Mouse (Mus musculus): ENCODE measurements around the gene Wfdc1. TPM values are rescaled to one million over a fixed set of nuclear protein-coding genes. Genes with fewer than 3 reads are reported as not detected.

Wfdc1 gene
- polyA plus RNA-seq, 1 experiment from 2014 or later = 4.4 TPM

DNA sequence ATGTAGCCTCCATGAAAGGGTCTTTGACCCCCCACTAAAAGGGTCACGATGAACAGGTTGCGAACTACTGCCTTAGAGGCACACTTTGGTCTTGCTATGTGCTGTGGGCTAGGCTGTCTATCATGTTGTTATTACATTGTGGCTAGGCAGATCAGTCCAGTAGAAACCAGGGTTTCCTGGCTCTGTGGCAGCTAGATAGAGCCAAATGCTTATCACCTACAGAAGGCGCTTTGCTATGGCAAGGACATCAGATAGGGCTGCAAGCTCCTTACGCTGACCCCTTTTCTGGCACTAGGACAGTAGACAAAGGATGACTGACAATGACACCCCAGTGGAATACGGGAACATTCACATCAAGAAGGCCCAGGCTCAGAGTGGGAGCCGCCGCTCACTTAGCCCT is 39.0 kb upstream of the Wfdc1 start:
- no peak overlapping the region for H3K4me3 ChIP-seq
- H3K27ac ChIP-seq (replicated peaks) = no peak overlapping the region
- H3K9me3 ChIP-seq = no peaks in the 10 kb centered on the region
- H3K27me3 ChIP-seq (replicated peaks) = peaks cover 37% of the 10 kb centered on the region
- no peak overlapping the region for H3K4me2 ChIP-seq
- no peaks in the 10 kb centered on the region for H3K36me3 ChIP-seq
- WGBS = 66% methylated on average over 7 of the region's 7 CpGs
- H3K4me1 ChIP-seq = peaks cover 8% of the 10 kb centered on the region
- no peak for ATAC-seq (ENCODE audit: extremely low read depth, insufficient number of reproducible peaks, low FRiP score, low TSS enrichment)
- H3K9ac ChIP-seq = no peak overlapping the region

DNA sequence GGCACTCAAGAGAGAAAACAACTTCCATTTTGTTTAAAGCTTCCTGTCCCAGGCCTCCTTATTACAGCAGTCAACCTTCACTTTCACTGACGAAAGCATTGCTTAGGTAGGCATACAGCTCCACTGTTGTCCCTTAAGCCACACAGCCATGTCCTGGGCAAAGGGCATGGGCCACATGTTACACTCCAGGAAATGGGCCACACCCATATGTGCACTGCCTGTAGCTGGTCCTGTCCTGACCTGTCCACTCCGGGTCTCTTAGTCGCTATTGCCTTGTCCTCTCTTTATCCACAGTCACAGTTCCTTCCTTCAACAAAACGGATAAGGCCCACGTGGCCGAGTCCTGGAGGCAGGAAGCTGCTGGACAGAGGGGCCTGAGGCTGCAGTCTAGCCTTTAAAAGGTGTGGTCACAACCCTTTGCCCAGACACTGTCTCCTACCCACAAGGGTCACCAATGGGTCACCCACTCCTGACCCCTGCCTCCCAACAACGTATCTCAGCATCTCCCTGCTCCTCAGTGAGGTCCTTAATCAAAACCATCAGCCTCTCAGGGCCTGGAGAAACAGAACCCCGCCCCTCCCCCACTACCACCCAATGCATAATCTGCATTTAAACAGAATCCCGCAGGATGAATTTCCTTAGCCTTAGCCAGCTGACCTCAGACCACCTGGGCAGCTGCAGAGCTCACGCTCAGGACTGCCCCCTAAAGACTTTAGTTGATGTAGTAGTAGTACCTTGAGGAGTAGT is 38.4 kb upstream of the Wfdc1 start:
- H3K9ac ChIP-seq = no peak overlapping the region
- H3K27me3 ChIP-seq (replicated peaks) = peaks cover 43% of the 10 kb centered on the region
- 34% methylated on average over 10 of the region's 10 CpGs for WGBS
- no peak overlapping the region for H3K4me3 ChIP-seq
- no peaks in the 10 kb centered on the region for H3K9me3 ChIP-seq
- ATAC-seq (ENCODE audit: extremely low read depth, insufficient number of reproducible peaks, low FRiP score, low TSS enrichment) = no peak; the same call in 1 of the 2 replicates
- no peaks in the 10 kb centered on the region for H3K36me3 ChIP-seq
- H3K4me1 ChIP-seq = peaks cover 9% of the 10 kb centered on the region
- H3K4me2 ChIP-seq = no peak overlapping the region
- H3K27ac ChIP-seq (replicated peaks) = no peak overlapping the region

DNA sequence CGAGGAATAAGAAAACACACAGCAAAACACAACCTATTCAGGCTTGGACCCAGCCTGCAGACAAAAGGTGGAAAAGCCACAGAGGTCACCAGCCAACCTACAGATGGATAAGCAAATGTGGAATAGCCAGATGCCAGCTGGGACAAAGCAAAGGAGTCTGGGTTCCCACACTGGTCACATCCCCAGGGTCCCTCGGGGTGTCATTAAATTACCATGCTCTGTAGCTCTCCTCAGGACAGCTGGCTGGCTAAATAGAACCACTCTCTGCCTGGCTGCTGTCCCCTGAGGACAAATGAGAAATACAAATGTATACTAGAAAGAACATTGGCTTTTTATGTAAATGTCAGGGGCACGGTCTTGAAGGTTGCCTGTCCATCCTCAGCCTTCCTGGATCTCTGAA is 35.3 kb upstream of the Wfdc1 start:
- WGBS = 55% methylated on average over 3 of the region's 3 CpGs
- Histone ChIP-seq H3K4me1 (peaks cover 29% of the 10 kb centered on the region), H3K9me3 (no peaks in the 10 kb centered on the region), H3K4me2 (no peak overlapping the region), H3K4me3 (no peak overlapping the region), H3K27me3 (replicated peaks) (peaks cover 54% of the 10 kb centered on the region), H3K36me3 (no peaks in the 10 kb centered on the region), H3K27ac (replicated peaks) (no peak overlapping the region), H3K9ac (no peak overlapping the region)
- no peak for ATAC-seq (ENCODE audit: extremely low read depth, insufficient number of reproducible peaks, low FRiP score, low TSS enrichment)

GRCm38 (mm10) chr8:119632246-119632645 is 33.9 kb upstream of the Wfdc1 start:
- peaks cover 67% of the 10 kb centered on the region for H3K27me3 ChIP-seq (replicated peaks)
- no peak overlapping the region for H3K4me2 ChIP-seq
- no peak overlapping the region for H3K9ac ChIP-seq
- H3K4me1 ChIP-seq = peaks cover 31% of the 10 kb centered on the region
- H3K27ac ChIP-seq (replicated peaks) = no peak overlapping the region
- no peak for ATAC-seq (ENCODE audit: extremely low read depth, insufficient number of reproducible peaks, low FRiP score, low TSS enrichment)
- H3K4me3 ChIP-seq = no peak overlapping the region
- no peaks in the 10 kb centered on the region for H3K36me3 ChIP-seq
- no peaks in the 10 kb centered on the region for H3K9me3 ChIP-seq
- WGBS = 79% methylated on average over 9 of the region's 9 CpGs

- H3K9ac ChIP-seq = 0 out of 2 replicates have a peak overlapping the region, but pooled peaks have one; percentile 37
- H3K27me3 ChIP-seq (replicated peaks) = peaks cover 71% of the 10 kb centered on the region
- peak overlapping the region; percentile 16 for H3K4me3 ChIP-seq
- 38% methylated on average over 29 of the region's 29 CpGs for WGBS
- no peak for ATAC-seq (ENCODE audit: extremely low read depth, insufficient number of reproducible peaks, low FRiP score, low TSS enrichment)
- no peaks in the 10 kb centered on the region for H3K36me3 ChIP-seq
- peaks cover 26% of the 10 kb centered on the region for H3K4me1 ChIP-seq
- H3K4me2 ChIP-seq = peak overlapping the region; percentile 45
- H3K27ac ChIP-seq (replicated peaks) = no peak overlapping the region
- no peaks in the 10 kb centered on the region for H3K9me3 ChIP-seq
Observed at GRCm38 (mm10) chr8:119632909-119633308, 33.3 kb upstream of the Wfdc1 start.

GRCm38 (mm10) chr8:119634616-119635336 is 31.4 kb upstream of the Wfdc1 start:
- Histone ChIP-seq H3K27me3 (replicated peaks) (peaks cover 71% of the 10 kb centered on the region), H3K27ac (replicated peaks) (no peak overlapping the region), H3K4me3 (no peak overlapping the region), H3K36me3 (no peaks in the 10 kb centered on the region), H3K9ac (no peak overlapping the region), H3K9me3 (no peaks in the 10 kb centered on the region), H3K4me1 (peaks cover 25% of the 10 kb centered on the region), H3K4me2 (no peak overlapping the region)
- WGBS = 34% methylated on average over 14 of the region's 14 CpGs
- ATAC-seq (ENCODE audit: extremely low read depth, insufficient number of reproducible peaks, low FRiP score, low TSS enrichment) = no peak

DNA sequence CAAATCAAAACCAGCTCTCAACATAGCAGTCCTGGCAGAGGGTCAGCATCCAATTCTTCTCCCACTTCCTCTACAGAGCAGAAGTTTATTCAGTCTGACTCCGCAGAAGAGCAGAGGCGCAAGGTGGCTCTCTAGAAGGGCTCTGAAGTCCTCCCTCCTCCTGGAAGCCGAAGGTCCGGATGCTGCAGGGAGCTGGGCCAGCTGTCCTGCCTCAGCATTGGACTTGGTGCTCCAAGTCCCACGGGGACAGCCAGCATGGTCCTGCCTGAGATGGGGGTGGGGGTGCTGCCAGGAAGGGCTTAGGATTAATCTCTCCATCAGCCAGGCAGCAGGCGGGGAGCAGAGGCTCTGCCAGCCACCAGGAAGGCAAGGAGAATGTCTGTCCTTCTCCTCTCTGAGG is 30.8 kb upstream of the Wfdc1 start, which contains the start of gene Kcng4:
Gene Kcng4 (minus strand): TSS at position 303 of the 400 bp plus-strand sequence.
- Histone ChIP-seq H3K27me3 (replicated peaks) (peaks cover 75% of the 10 kb centered on the region), H3K36me3 (no peaks in the 10 kb centered on the region), H3K9ac (no peak within 1 kb of the TSS), H3K4me1 (peaks cover 25% of the 10 kb centered on the region), H3K27ac (replicated peaks) (no peak within 1 kb of the TSS), H3K9me3 (no peaks in the 10 kb centered on the region), H3K4me3 (no peak within 1 kb of the TSS), H3K4me2 (0 out of 2 replicates have a peak within 1 kb of the TSS, but pooled peaks have one; percentile 7)
- WGBS = 28% methylated on average over 6 of the region's 6 CpGs
- no peak for ATAC-seq (ENCODE audit: extremely low read depth, insufficient number of reproducible peaks, low FRiP score, low TSS enrichment)

DNA sequence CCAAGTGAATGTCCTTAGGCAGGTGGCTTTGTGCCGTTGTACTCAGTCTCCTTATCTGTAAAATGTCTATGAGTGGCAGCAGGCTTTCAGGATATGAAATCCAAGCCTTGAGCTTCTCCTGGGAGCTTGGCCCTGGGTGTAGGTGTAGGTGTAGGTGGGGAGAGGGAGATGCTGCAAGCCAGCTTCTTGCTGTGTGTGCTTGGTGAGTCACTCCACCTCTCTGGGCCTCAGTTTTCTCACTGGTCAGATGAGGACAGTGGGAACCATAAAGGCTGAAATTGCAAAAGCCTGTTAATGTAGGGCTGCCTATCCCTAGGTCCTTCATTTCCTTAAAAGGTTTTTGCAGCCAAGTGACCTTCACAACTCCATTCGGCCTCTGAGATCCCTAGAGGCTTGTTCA is 30.2 kb upstream of the Wfdc1 start:
- Histone ChIP-seq H3K36me3 (no peaks in the 10 kb centered on the region), H3K4me3 (no peak overlapping the region), H3K4me1 (peaks cover 25% of the 10 kb centered on the region), H3K9ac (no peak overlapping the region), H3K27me3 (replicated peaks) (peaks cover 69% of the 10 kb centered on the region), H3K27ac (replicated peaks) (no peak overlapping the region), H3K4me2 (no peak overlapping the region), H3K9me3 (no peaks in the 10 kb centered on the region)
- no peak for ATAC-seq (ENCODE audit: extremely low read depth, insufficient number of reproducible peaks, low FRiP score, low TSS enrichment)
- WGBS = 27% methylated on average over 2 of the region's 2 CpGs

DNA sequence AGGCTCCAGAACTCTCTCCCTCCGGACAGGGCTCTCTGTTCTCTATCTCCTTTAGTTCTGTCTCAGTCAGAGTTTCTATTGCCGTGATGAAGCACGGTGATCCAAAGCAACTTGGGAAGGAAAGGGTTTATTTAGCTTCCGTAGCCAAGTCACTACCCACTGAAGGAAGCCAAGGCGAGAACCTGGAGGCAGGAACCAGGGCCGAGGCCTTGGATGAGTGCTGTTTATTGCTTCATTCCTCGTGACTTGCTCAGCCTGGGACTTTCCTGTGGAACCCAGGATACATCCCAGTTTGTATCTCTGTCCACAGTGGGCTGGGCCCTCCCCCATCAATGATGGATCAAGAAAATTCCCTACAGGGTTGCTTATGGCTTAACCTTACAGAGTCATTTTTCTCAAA is 29.4 kb upstream of the Wfdc1 start:
- Histone ChIP-seq H3K27ac (replicated peaks) (no peak overlapping the region), H3K4me2 (no peak overlapping the region), H3K36me3 (no peaks in the 10 kb centered on the region), H3K9ac (no peak overlapping the region), H3K4me1 (peaks cover 25% of the 10 kb centered on the region), H3K4me3 (no peak overlapping the region), H3K27me3 (replicated peaks) (peaks cover 62% of the 10 kb centered on the region), H3K9me3 (no peaks in the 10 kb centered on the region)
- WGBS = 55% methylated on average over 7 of the region's 7 CpGs
- ATAC-seq (ENCODE audit: extremely low read depth, insufficient number of reproducible peaks, low FRiP score, low TSS enrichment) = no peak

GRCm38 (mm10) chr8:119637381-119637780 is 28.8 kb upstream of the Wfdc1 start:
- peaks cover 56% of the 10 kb centered on the region for H3K27me3 ChIP-seq (replicated peaks)
- H3K36me3 ChIP-seq = no peaks in the 10 kb centered on the region
- H3K9me3 ChIP-seq = no peaks in the 10 kb centered on the region
- H3K4me2 ChIP-seq = no peak overlapping the region
- H3K4me1 ChIP-seq = peaks cover 25% of the 10 kb centered on the region
- H3K9ac ChIP-seq = no peak overlapping the region
- WGBS = 76% methylated on average over 4 of the region's 4 CpGs
- ATAC-seq (ENCODE audit: extremely low read depth, insufficient number of reproducible peaks, low FRiP score, low TSS enrichment) = no peak
- H3K4me3 ChIP-seq = no peak overlapping the region
- H3K27ac ChIP-seq (replicated peaks) = no peak overlapping the region

DNA sequence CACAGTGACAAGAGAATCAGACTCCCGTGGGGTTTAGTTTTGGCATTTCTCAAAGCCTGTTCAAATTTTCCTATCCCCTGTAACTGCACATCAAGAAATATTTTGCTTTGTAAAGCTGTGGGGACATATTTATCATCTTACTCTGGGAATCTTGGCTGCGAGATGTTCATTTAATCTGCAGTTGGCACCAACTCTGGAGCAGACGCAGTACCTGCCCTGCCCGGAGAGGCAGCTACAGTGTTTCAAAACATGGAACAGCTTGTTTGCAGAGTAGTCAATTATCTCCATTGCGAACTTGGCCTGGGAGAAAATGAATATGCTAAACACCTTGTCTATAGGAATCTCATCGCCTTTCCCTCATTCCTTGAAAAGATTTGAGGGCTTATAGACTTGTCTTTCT is 27.9 kb upstream of the Wfdc1 start:
- Histone ChIP-seq H3K27me3 (replicated peaks) (peaks cover 47% of the 10 kb centered on the region), H3K4me3 (no peak overlapping the region), H3K27ac (replicated peaks) (no peak overlapping the region), H3K4me1 (peaks cover 20% of the 10 kb centered on the region), H3K9ac (no peak overlapping the region), H3K36me3 (no peaks in the 10 kb centered on the region), H3K4me2 (no peak overlapping the region), H3K9me3 (no peaks in the 10 kb centered on the region)
- ATAC-seq (ENCODE audit: extremely low read depth, insufficient number of reproducible peaks, low FRiP score, low TSS enrichment) = no peak
- 74% methylated on average over 6 of the region's 6 CpGs for WGBS
